Mouse (Mus musculus) MEL (cell line): Measurements from ENCODE around the gene Oaz1. TPM values are rescaled to one million over a fixed set of nuclear protein-coding genes. Genes with fewer than 3 reads are reported as not detected.
A peak's percentile ranks its signal among the peaks of the same experiment; 100 is the strongest.

Experiments used
- DNase-seq: peaks from one replicate; pipeline ENCODE4 v3.0.0; 2011; ENCODE audit warnings: low read depth, low spot score
- H3K27ac ChIP-seq: 2 replicates; pipeline ENCODE4 v1.5.1; 2012; ENCODE audit warnings: low read depth, mild to moderate bottlenecking, control low read depth, low read length, moderate library complexity; ENCODE audit not compliant: control insufficient read depth
- H3K27me3 ChIP-seq, 2 experiments: fragments of 150-350 bp in 1 of 2; sonication (generic) in 1 of 2; 2 replicates each; pipeline ENCODE4 v1.6.1; 2012; ENCODE audit warnings: low read length in 2 of 2, mild to moderate bottlenecking in 2 of 2, improper control_type of control experiment in 1 of 2, moderate library complexity in 1 of 2; ENCODE audit not compliant: insufficient read depth in 2 of 2, control insufficient read depth in 1 of 2
- H3K36me3 ChIP-seq, 2 experiments: 2 replicates each; pipeline ENCODE4 v1.6.1; 2012 to 2014; ENCODE audit warnings: low read length in 2 of 2, improper control_type of control experiment in 1 of 2, inconsistent platforms in 1 of 2, mild to moderate bottlenecking in 1 of 2; ENCODE audit not compliant: insufficient read depth in 2 of 2, control insufficient read depth in 1 of 2
- H3K4me1 ChIP-seq, 2 experiments: fragments of 150-350 bp in 1 of 2; sonication (generic) in 1 of 2; 2 replicates each; pipeline ENCODE4 v1.6.1; 2012; ENCODE audit warnings: low read length in 2 of 2, improper control_type of control experiment in 1 of 2, mild to moderate bottlenecking in 1 of 2; ENCODE audit not compliant: insufficient read depth in 2 of 2, control insufficient read depth in 1 of 2
- H3K4me3 ChIP-seq, 2 experiments: fragments of 150-350 bp in 1 of 2; sonication (generic) in 1 of 2; 2 replicates each; pipeline ENCODE4 v1.5.1; 2012; ENCODE audit warnings: low read depth in 2 of 2, low read length in 2 of 2, mild to moderate bottlenecking in 2 of 2, moderate library complexity in 2 of 2, control low read depth in 1 of 2, improper control_type of control experiment in 1 of 2; ENCODE audit not compliant: control insufficient read depth in 1 of 2, insufficient read depth in 1 of 2
- H3K79me2 ChIP-seq: 2 replicates; pipeline ENCODE4 v1.6.1; 2012; ENCODE audit warnings: mild to moderate bottlenecking, low read length, moderate library complexity; ENCODE audit not compliant: control insufficient read depth, poor library complexity, insufficient read depth
- H3K9ac ChIP-seq: 2 replicates; pipeline ENCODE4 v1.6.1; 2012; ENCODE audit warnings: low read depth, mild to moderate bottlenecking, control low read depth, low read length, moderate library complexity; ENCODE audit not compliant: control insufficient read depth, poor library complexity, severe bottlenecking
- H3K9me3 ChIP-seq: fragments of 150-350 bp; sonication (generic); replicated peaks from 2 replicates; pipeline ENCODE4 v1.6.1; 2012; ENCODE audit warnings: mild to moderate bottlenecking, low read length, improper control_type of control experiment, moderate library complexity; ENCODE audit not compliant: insufficient read depth
- CHD1 ChIP-seq: IDR thresholded peaks from 2 replicates; pipeline ENCODE4 v1.6.1; 2012; ENCODE audit warnings: low read depth, mild to moderate bottlenecking, inconsistent platforms, low read length, improper control_type of control experiment
- E2F4 ChIP-seq: IDR thresholded peaks from 2 replicates; pipeline ENCODE4 v1.6.1; 2011; ENCODE audit warnings: low read depth, low read length, improper control_type of control experiment, borderline replicate concordance
- ELF1 ChIP-seq: IDR thresholded peaks from 2 replicates; pipeline ENCODE4 v1.6.1; 2014; ENCODE audit warnings: low read depth, mild to moderate bottlenecking, inconsistent platforms, low read length, improper control_type of control experiment, moderate library complexity
- ETS1 ChIP-seq: IDR thresholded peaks from 2 replicates; pipeline ENCODE4 v1.6.1; 2012; ENCODE audit warnings: low read depth, mild to moderate bottlenecking, inconsistent platforms, low read length, improper control_type of control experiment, moderate library complexity
- GABPA ChIP-seq: IDR thresholded peaks from 2 replicates; pipeline ENCODE4 v1.6.1; 2012; ENCODE audit warnings: low read depth, mild to moderate bottlenecking, inconsistent platforms, low read length, improper control_type of control experiment, moderate library complexity
- KAT2A ChIP-seq: conservative IDR thresholded peaks from 2 replicates; pipeline ENCODE4 v1.6.1; 2012; ENCODE audit warnings: low read depth, low read length, improper control_type of control experiment, inconsistent platforms
- MAFK ChIP-seq: IDR thresholded peaks from 2 replicates; pipeline ENCODE4 v1.6.1; 2011; ENCODE audit warnings: low read depth, mild to moderate bottlenecking, low read length, improper control_type of control experiment, borderline replicate concordance
- MAX ChIP-seq: IDR thresholded peaks from 2 replicates; pipeline ENCODE4 v1.6.1; 2011; ENCODE audit warnings: low read length, improper control_type of control experiment
- MAZ ChIP-seq: IDR thresholded peaks from 2 replicates; pipeline ENCODE4 v1.6.1; 2012; ENCODE audit warnings: low read depth, mild to moderate bottlenecking, inconsistent platforms, low read length, improper control_type of control experiment
- MEF2A ChIP-seq: IDR thresholded peaks from 2 replicates; pipeline ENCODE4 v1.6.1; 2014; ENCODE audit warnings: low read depth, mild to moderate bottlenecking, inconsistent platforms, low read length, improper control_type of control experiment; ENCODE audit not compliant: poor library complexity, insufficient replicate concordance, severe bottlenecking; ENCODE audit errors: extremely low read depth
- NELFE ChIP-seq: IDR thresholded peaks from 2 replicates; pipeline ENCODE4 v1.6.1; 2011; ENCODE audit warnings: low read depth, low read length, improper control_type of control experiment
- NRF1 ChIP-seq: IDR thresholded peaks from 2 replicates; pipeline ENCODE4 v1.6.1; 2014; ENCODE audit warnings: low read depth, mild to moderate bottlenecking, inconsistent platforms, low read length, improper control_type of control experiment, moderate library complexity; ENCODE audit not compliant: poor library complexity, insufficient read depth, severe bottlenecking
- POLR2A ChIP-seq, 2 experiments: IDR thresholded peaks; 2 replicates each; pipeline ENCODE4 v1.6.1; 2011 to 2012; ENCODE audit warnings: low read length in 2 of 2, mild to moderate bottlenecking in 2 of 2, control low read depth in 1 of 2, improper control_type of control experiment in 1 of 2, low read depth in 1 of 2, moderate library complexity in 1 of 2; ENCODE audit not compliant: control insufficient read depth in 1 of 2, insufficient read depth in 1 of 2, poor library complexity in 1 of 2
- POLR2AphosphoS2 ChIP-seq: IDR thresholded peaks from 2 replicates; pipeline ENCODE4 v1.6.1; 2011; ENCODE audit warnings: low read length, improper control_type of control experiment
- POLR2AphosphoS5 ChIP-seq: IDR thresholded peaks from 2 replicates; pipeline ENCODE4 v1.6.1; 2012; ENCODE audit warnings: low read depth, borderline replicate concordance, mild to moderate bottlenecking, inconsistent platforms, low read length, moderate library complexity, mixed read lengths
- RAD21 ChIP-seq: IDR thresholded peaks from 2 replicates; pipeline ENCODE4 v1.6.1; 2011; ENCODE audit warnings: mild to moderate bottlenecking, low read depth, low read length, improper control_type of control experiment
- SIN3A ChIP-seq: IDR thresholded peaks from 2 replicates; pipeline ENCODE4 v1.6.1; 2012; ENCODE audit warnings: low read length, improper control_type of control experiment, inconsistent platforms
- TAL1 ChIP-seq: IDR thresholded peaks from 2 replicates; pipeline ENCODE4 v1.6.1; 2012; ENCODE audit warnings: mild to moderate bottlenecking, inconsistent platforms, low read length, moderate library complexity, mixed read lengths
- TCF12 ChIP-seq: IDR thresholded peaks from 2 replicates; pipeline ENCODE4 v1.6.1; 2014; ENCODE audit warnings: low read depth, mild to moderate bottlenecking, inconsistent platforms, low read length, improper control_type of control experiment, moderate library complexity
- USF2 ChIP-seq, 2 experiments: IDR thresholded peaks; 2 replicates each; pipeline ENCODE4 v1.6.1; 2011 to 2012; ENCODE audit warnings: improper control_type of control experiment in 2 of 2, low read length in 2 of 2, borderline replicate concordance in 1 of 2, inconsistent platforms in 1 of 2, low read depth in 1 of 2, mild to moderate bottlenecking in 1 of 2; ENCODE audit not compliant: insufficient read depth in 1 of 2
- ZC3H11A ChIP-seq: IDR thresholded peaks from 2 replicates; pipeline ENCODE4 v1.6.1; 2012; ENCODE audit warnings: low read depth, mild to moderate bottlenecking, inconsistent platforms, low read length, improper control_type of control experiment
- polyA plus RNA-seq, 2 experiments: library from polyadenylated mRNA; stranded (reverse) in 1 of 2; unstranded in 1 of 2; fragments of >175 nt in 1 of 2; fragments of >200 nt in 1 of 2; gene quantifications; 2 replicates each; pipeline versions ENCODE4 v1.2.1 to v1.2.4; 2012; ENCODE audit warnings: low replicate concordance in 2 of 2, low read depth in 1 of 2; ENCODE audit not compliant: insufficient read length in 2 of 2, insufficient read depth in 1 of 2, missing spikeins in 1 of 2
- total RNA-seq: library from RNA; depleted of rRNA; stranded (reverse); fragments of 300-350 nt; gene quantifications from 2 replicates; pipeline ENCODE4 v1.2.3, GENCODE M21; 2012

Oaz1 gene
- total and polyA plus RNA-seq, 3 experiments, result 983 to 1,528 TPM; not detected in 1

DNA sequence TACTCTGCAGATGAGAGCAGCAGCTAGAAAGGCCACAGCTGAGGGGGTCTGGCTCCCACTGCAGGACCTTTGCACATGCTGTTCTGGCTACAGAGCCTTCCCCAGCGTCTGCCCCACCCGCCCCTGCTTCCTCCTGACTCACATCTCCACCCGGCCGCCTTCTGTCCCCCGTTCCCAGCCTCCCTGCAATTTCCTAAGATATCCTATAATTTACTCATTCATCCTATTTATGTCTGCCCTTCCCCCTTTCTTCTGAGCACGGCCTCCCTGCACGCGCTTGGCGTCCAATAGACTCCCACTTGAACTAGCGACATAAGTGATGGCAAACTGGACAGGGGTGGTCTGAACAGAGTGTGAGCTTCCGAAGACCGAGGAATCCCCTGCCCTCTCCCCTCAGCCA, 19.3 kb downstream of the Oaz1 start:
- no peak overlapping the region for H3K27ac ChIP-seq
- H3K27me3 ChIP-seq, result no peaks in the 10 kb centered on the region
- DNase-seq, result no peak
- H3K4me3 ChIP-seq, result no peak overlapping the region
- TF ChIP-seq NELFE (no peak), MAZ (no peak), POLR2AphosphoS5 (no peak), GABPA (no peak), TAL1 (no peak), E2F4 (no peak), ELF1 (no peak), TCF12 (no peak), USF2 (IDR thresholded peaks at IDR 0.05; ENCODE audit: borderline replicate concordance in 1 of 2, insufficient read depth in 1 of 2, low read depth in 1 of 2, low read length in 2 of 2) (no peak), MEF2A (no peak), RAD21 (no peak), NRF1 (no peak), SIN3A (no peak), POLR2A (IDR thresholded peaks at IDR 0.05; ENCODE audit: control insufficient read depth in 1 of 2, insufficient read depth in 1 of 2, low read depth in 1 of 2, low read length in 2 of 2, poor library complexity in 1 of 2) (no peak), CHD1 (no peak), ETS1 (no peak), MAFK (no peak), ZC3H11A (no peak), KAT2A (no peak)
- H3K9ac ChIP-seq, result no peak overlapping the region
- H3K79me2 ChIP-seq, result no peaks in the 10 kb centered on the region
- peaks cover 0 to 9% of the 10 kb centered on the region in 2 experiments; a peak in 2 of 4 replicates for H3K4me1 ChIP-seq
- H3K36me3 ChIP-seq, result no peaks in the 10 kb centered on the region
- no peaks in the 10 kb centered on the region for H3K9me3 ChIP-seq

- Histone ChIP-seq H3K9me3 (no peaks in the 10 kb centered on the region), H3K27ac (no peak overlapping the region), H3K4me1 (peaks cover 0 to 9% of the 10 kb centered on the region in 2 experiments; a peak in 2 of 4 replicates), H3K27me3 (no peaks in the 10 kb centered on the region), H3K36me3 (no peaks in the 10 kb centered on the region), H3K9ac (no peak overlapping the region), H3K4me3 (no peak overlapping the region), H3K79me2 (peaks cover 4% of the 10 kb centered on the region; the same call in 1 of the 2 replicates)
- no peak for TF ChIP-seq KAT2A
- no peak for TF ChIP-seq MAX
- no peak for TF ChIP-seq POLR2AphosphoS2
- peak; percentile 89 for DNase-seq
These were observed 22.1 kb downstream of the Oaz1 start for GRCm38 (mm10) chr10:80848571-80848970.
